Mouse (Mus musculus): ENCODE data around the gene Unc45b. TPM values are rescaled to one million over a fixed set of nuclear protein-coding genes. Genes with fewer than 3 reads are reported as not detected.
"Not testable (repeated sequence)": the region's sequence is repeated elsewhere in the genome, so short reads cannot be mapped to it uniquely, and the experiment has no call there.

The Unc45b gene
- polyA plus RNA-seq, 1 experiment: not detected

- peaks cover 5% of the 10 kb centered on the region for H3K4me1 ChIP-seq (ENCODE audit: control insufficient read depth, insufficient read depth, low read length)
- WGBS: 12% methylated on average over 31 of the region's 31 CpGs
- no peak overlapping the region for H3K27ac ChIP-seq (ENCODE audit: insufficient read depth, low read depth, low read length)
- peak overlapping the region; percentile 18 for H3K4me3 ChIP-seq (ENCODE audit: insufficient read depth, low read depth, low read length)
- TF ChIP-seq CTCF (IDR thresholded peaks at IDR 0.05; ENCODE audit: insufficient read depth, low read depth, low read length) (peak; percentile 56; the same call in 1 of the 2 replicates), POLR2A (IDR thresholded peaks at IDR 0.05; ENCODE audit: insufficient read depth, low read depth, low read length) (no peak)
Measured at GRCm38 (mm10) chr11:82970712-82971589, 60.6 kb downstream of the Unc45b start.

GRCm38 (mm10) chr11:82971590-82971974 is 61.2 kb downstream of the Unc45b start:
- TF ChIP-seq CTCF (IDR thresholded peaks at IDR 0.05; ENCODE audit: insufficient read depth, low read depth, low read length): no peak
- TF ChIP-seq POLR2A (IDR thresholded peaks at IDR 0.05; ENCODE audit: insufficient read depth, low read depth, low read length): no peak
- Histone ChIP-seq H3K4me1 (ENCODE audit: control insufficient read depth, insufficient read depth, low read length) (peaks cover 5% of the 10 kb centered on the region), H3K4me3 (ENCODE audit: insufficient read depth, low read depth, low read length) (no peak overlapping the region), H3K27ac (ENCODE audit: insufficient read depth, low read depth, low read length) (no peak overlapping the region)
- WGBS: 63% methylated on average over 11 of the region's 11 CpGs

- 75% methylated on average over 5 of the region's 5 CpGs for WGBS
- Histone ChIP-seq H3K4me3 (ENCODE audit: insufficient read depth, low read depth, low read length) (no peak overlapping the region), H3K4me1 (ENCODE audit: control insufficient read depth, insufficient read depth, low read length) (peaks cover 5% of the 10 kb centered on the region), H3K27ac (ENCODE audit: insufficient read depth, low read depth, low read length) (no peak overlapping the region)
- TF ChIP-seq CTCF (IDR thresholded peaks at IDR 0.05; ENCODE audit: insufficient read depth, low read depth, low read length) (no peak), POLR2A (IDR thresholded peaks at IDR 0.05; ENCODE audit: insufficient read depth, low read depth, low read length) (no peak)
Measured at GRCm38 (mm10) chr11:82973916-82974315, 63.6 kb downstream of the Unc45b start.

DNA sequence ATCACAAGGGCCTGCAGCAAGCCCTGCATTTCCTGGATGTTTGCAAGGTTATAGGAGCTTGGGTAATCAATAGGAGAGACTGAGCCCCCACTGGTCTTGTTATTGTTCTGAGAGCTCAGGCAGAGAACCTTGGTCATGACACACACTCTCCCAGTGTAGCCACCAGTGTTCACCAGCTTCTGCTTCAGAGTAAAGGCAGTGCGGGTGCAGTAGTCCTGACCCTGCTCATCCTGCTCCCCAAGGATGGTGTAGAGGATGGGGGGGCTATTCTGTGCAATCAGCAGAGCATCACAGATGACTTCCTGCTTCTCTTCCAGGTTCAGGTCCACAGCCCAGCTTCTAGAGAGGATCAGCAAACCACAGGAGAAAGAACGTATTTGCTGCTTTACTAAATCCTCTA is 72.1 kb downstream of the Unc45b start:
- not testable (repeated sequence) for H3K27ac ChIP-seq (ENCODE audit: insufficient read depth, low read depth, low read length); H3K4me3 ChIP-seq (ENCODE audit: insufficient read depth, low read depth, low read length); H3K4me1 ChIP-seq (ENCODE audit: control insufficient read depth, insufficient read depth, low read length)
- WGBS: 99% methylated on average over 2 of the region's 2 CpGs

GRCm38 (mm10) chr11:82983193-82983592 is 72.8 kb downstream of the Unc45b start:
- 86% methylated on average over 17 of the region's 17 CpGs for WGBS
- no peak overlapping the region for H3K4me3 ChIP-seq (ENCODE audit: insufficient read depth, low read depth, low read length)
- TF ChIP-seq POLR2A (IDR thresholded peaks at IDR 0.05; ENCODE audit: insufficient read depth, low read depth, low read length): no peak
- TF ChIP-seq CTCF (IDR thresholded peaks at IDR 0.05; ENCODE audit: insufficient read depth, low read depth, low read length): no peak

GRCm38 (mm10) chr11:82987621-82988020 is 77.3 kb downstream of the Unc45b start:
- no peak overlapping the region for H3K4me3 ChIP-seq (ENCODE audit: insufficient read depth, low read depth, low read length)
- H3K27ac ChIP-seq (ENCODE audit: insufficient read depth, low read depth, low read length): no peak overlapping the region
- H3K4me1 ChIP-seq (ENCODE audit: control insufficient read depth, insufficient read depth, low read length): peaks cover 10% of the 10 kb centered on the region; the same call in 1 of the 2 replicates
- no peak for TF ChIP-seq POLR2A (IDR thresholded peaks at IDR 0.05; ENCODE audit: insufficient read depth, low read depth, low read length)
- no peak for TF ChIP-seq CTCF (IDR thresholded peaks at IDR 0.05; ENCODE audit: insufficient read depth, low read depth, low read length)
- WGBS: 93% methylated on average over 6 of the region's 6 CpGs

More at GRCm38 (mm10) chr11:82983193-82983592, 72.8 kb downstream of the Unc45b start:
- Histone ChIP-seq H3K27ac (ENCODE audit: insufficient read depth, low read depth, low read length) (no peak overlapping the region), H3K4me1 (ENCODE audit: control insufficient read depth, insufficient read depth, low read length) (no peaks in the 10 kb centered on the region)

- WGBS: 57% methylated on average over 12 of the region's 12 CpGs
Measured at GRCm38 (mm10) chr11:82989357-82989756, 79.0 kb downstream of the Unc45b start.

GRCm38 (mm10) chr11:82990612-82991385 is 80.4 kb downstream of the Unc45b start:
- 14% methylated on average over 19 of the region's 19 CpGs for WGBS

More at GRCm38 (mm10) chr11:82989357-82989756, 79.0 kb downstream of the Unc45b start:
- H3K4me3 ChIP-seq (ENCODE audit: insufficient read depth, low read depth, low read length): no peak overlapping the region
- peaks cover 10% of the 10 kb centered on the region; the same call in 1 of the 2 replicates for H3K4me1 ChIP-seq (ENCODE audit: control insufficient read depth, insufficient read depth, low read length)
- no peak overlapping the region for H3K27ac ChIP-seq (ENCODE audit: insufficient read depth, low read depth, low read length)
- TF ChIP-seq POLR2A (IDR thresholded peaks at IDR 0.05; ENCODE audit: insufficient read depth, low read depth, low read length) (no peak), CTCF (IDR thresholded peaks at IDR 0.05; ENCODE audit: insufficient read depth, low read depth, low read length) (no peak)

More at GRCm38 (mm10) chr11:82990612-82991385, 80.4 kb downstream of the Unc45b start:
- H3K4me3 ChIP-seq (ENCODE audit: insufficient read depth, low read depth, low read length): peak overlapping the region; percentile 38
- H3K4me1 ChIP-seq (ENCODE audit: control insufficient read depth, insufficient read depth, low read length); H3K27ac ChIP-seq (ENCODE audit: insufficient read depth, low read depth, low read length): not testable (repeated sequence)
